Mouse (Mus musculus) liver, embryonic 16.5 days (tissue): ENCODE data around the gene Aldh3b3. TPM values are rescaled to one million over a fixed set of nuclear protein-coding genes. Genes with fewer than 3 reads are reported as not detected.

Source experiments
- ATAC-seq: fragments of 200-750 bp; cut with Nextera tagmentation; 2 replicates; pipeline ENCODE4 v1.8.0; 2017; ENCODE audit warnings: low read depth, mild to moderate bottlenecking, moderate number of reproducible peaks, moderate library complexity
- H3K27ac ChIP-seq: fragments of 300-500 bp; sonication (generic); 2 replicates; pipeline ENCODE4 v1.5.1; 2014; ENCODE audit warnings: mild to moderate bottlenecking, low read length
- H3K27me3 ChIP-seq: fragments of 300-500 bp; sonication (generic); 2 replicates; pipeline ENCODE4 v1.6.1; 2014; ENCODE audit warnings: low read depth, low read length, mixed read lengths; ENCODE audit not compliant: control insufficient read depth, insufficient read depth
- H3K36me3 ChIP-seq: fragments of 300-500 bp; sonication (generic); 2 replicates; pipeline ENCODE4 v1.6.1; 2014; ENCODE audit warnings: mild to moderate bottlenecking; ENCODE audit not compliant: control insufficient read depth, insufficient read depth
- H3K4me1 ChIP-seq: fragments of 300-500 bp; sonication (generic); 2 replicates; pipeline ENCODE4 v1.6.1; 2014; ENCODE audit warnings: low read depth, low read length, mixed read lengths; ENCODE audit not compliant: control insufficient read depth
- H3K4me2 ChIP-seq: fragments of 300-500 bp; sonication (generic); 2 replicates; pipeline ENCODE4 v1.6.1; 2014; ENCODE audit warnings: low read depth, low read length, mixed read lengths
- H3K4me3 ChIP-seq: fragments of 300-500 bp; sonication (generic); 2 replicates; pipeline ENCODE4 v1.5.1; 2014; ENCODE audit warnings: low read depth, mild to moderate bottlenecking, low read length
- H3K9ac ChIP-seq: fragments of 300-500 bp; sonication (generic); 2 replicates; pipeline ENCODE4 v1.6.1; 2014; ENCODE audit warnings: low read depth, low read length
- H3K9me3 ChIP-seq: fragments of 300-500 bp; sonication (generic); replicated peaks from 2 replicates; pipeline ENCODE4 v1.6.1; 2016; ENCODE audit warnings: low read length; ENCODE audit not compliant: control insufficient read depth
- WGBS: fragments of 180-500 bp; shearing (Covaris S2); extraction: QIAGEN DNeasy Blood & Tissue Kit; methylation state at CpG from one replicate; pipeline ENCODE4 v1.1.7; 2014; ENCODE audit not compliant: insufficient replicate concordance; 5-methylcytosine and 5-hydroxymethylcytosine counted together
- polyA plus RNA-seq: library from polyadenylated mRNA; unstranded; fragments of >200 nt; fragmentation: Nextera tagmentation; extraction: Ambion mirVana; gene quantifications from 2 replicates; pipeline ENCODE4 v1.2.1, GENCODE M21; 2015

The Aldh3b3 gene
- polyA plus RNA-seq, 1 experiment from 2014 or later: 0.12 TPM

- Histone ChIP-seq H3K36me3 (no peaks in the 10 kb centered on the region), H3K9me3 (no peaks in the 10 kb centered on the region), H3K27me3 (peaks cover 2% of the 10 kb centered on the region), H3K27ac (no peak overlapping the region), H3K9ac (no peak overlapping the region), H3K4me3 (no peak overlapping the region), H3K4me2 (no peak overlapping the region), H3K4me1 (peaks cover 17% of the 10 kb centered on the region)
- ATAC-seq: no peak
- 61% methylated on average over 9 of the region's 9 CpGs for WGBS
These were observed 26.7 kb upstream of the Aldh3b3 start for GRCm38 (mm10) chr19:3931716-3932115.

GRCm38 (mm10) chr19:3935032-3935895 lies 23.2 kb upstream of the Aldh3b3 start, which contains the start of gene Unc93b1:
Unc93b1 (plus strand) TSS chr19:3935186.
- H3K27ac ChIP-seq: peak within 1 kb of the TSS; percentile 39; the same call in 1 of the 2 replicates
- H3K27me3 ChIP-seq: peaks cover 2% of the 10 kb centered on the region
- peak; percentile 79 for ATAC-seq
- H3K9me3 ChIP-seq: no peaks in the 10 kb centered on the region
- H3K9ac ChIP-seq: peak within 1 kb of the TSS; percentile 58
- H3K4me1 ChIP-seq: peaks cover 12% of the 10 kb centered on the region
- H3K4me3 ChIP-seq: peak within 1 kb of the TSS; percentile 55
- peak within 1 kb of the TSS; percentile 54 for H3K4me2 ChIP-seq
- no peaks in the 10 kb centered on the region for H3K36me3 ChIP-seq
- 3% methylated on average over 42 of the region's 42 CpGs for WGBS

GRCm38 (mm10) chr19:3935896-3936850 lies 22.3 kb upstream of the Aldh3b3 start:
- peak; percentile 37; the same call in 1 of the 2 replicates for ATAC-seq
- Histone ChIP-seq H3K4me1 (peaks cover 9% of the 10 kb centered on the region), H3K4me2 (peak overlapping the region; percentile 54), H3K4me3 (peak overlapping the region; percentile 55), H3K9ac (peak overlapping the region; percentile 58), H3K27me3 (peaks cover 2% of the 10 kb centered on the region), H3K27ac (peak overlapping the region; percentile 18; the same call in 1 of the 2 replicates), H3K9me3 (no peaks in the 10 kb centered on the region), H3K36me3 (no peaks in the 10 kb centered on the region)
- WGBS: 6% methylated on average over 22 of the region's 22 CpGs

- Histone ChIP-seq H3K9ac (no peak overlapping the region), H3K4me2 (no peak overlapping the region), H3K4me3 (no peak overlapping the region), H3K4me1 (peaks cover 10% of the 10 kb centered on the region), H3K36me3 (no peaks in the 10 kb centered on the region), H3K27me3 (no peaks in the 10 kb centered on the region), H3K27ac (no peak overlapping the region), H3K9me3 (no peaks in the 10 kb centered on the region)
- 64% methylated on average over 7 of the region's 7 CpGs for WGBS
- no peak for ATAC-seq
These were observed 16.1 kb upstream of the Aldh3b3 start for GRCm38 (mm10) chr19:3942315-3942714.

- no peaks in the 10 kb centered on the region for H3K9me3 ChIP-seq
- peaks cover 10% of the 10 kb centered on the region for H3K4me1 ChIP-seq
- H3K27ac ChIP-seq: no peak overlapping the region
- H3K36me3 ChIP-seq: no peaks in the 10 kb centered on the region
- ATAC-seq: peak; percentile 81
- no peak overlapping the region for H3K9ac ChIP-seq
- WGBS: 15% methylated on average over 27 of the region's 27 CpGs
- H3K4me2 ChIP-seq: peak overlapping the region; percentile 60
- peak overlapping the region; percentile 37 for H3K4me3 ChIP-seq
- no peaks in the 10 kb centered on the region for H3K27me3 ChIP-seq
These were observed 15.3 kb upstream of the Aldh3b3 start for GRCm38 (mm10) chr19:3942986-3943735.

- ATAC-seq: no peak
- Histone ChIP-seq H3K27me3 (no peaks in the 10 kb centered on the region), H3K9me3 (no peaks in the 10 kb centered on the region), H3K4me3 (no peak overlapping the region), H3K4me1 (peaks cover 10% of the 10 kb centered on the region), H3K4me2 (no peak overlapping the region), H3K9ac (no peak overlapping the region), H3K27ac (no peak overlapping the region), H3K36me3 (no peaks in the 10 kb centered on the region)
- 23% methylated on average over 10 of the region's 10 CpGs for WGBS
These were observed 12.4 kb upstream of the Aldh3b3 start for GRCm38 (mm10) chr19:3945872-3946564.

- ATAC-seq: no peak
- WGBS: 17% methylated on average over 2 of the region's 2 CpGs
- Histone ChIP-seq H3K4me1 (peaks cover 10% of the 10 kb centered on the region), H3K9ac (no peak overlapping the region), H3K4me2 (no peak overlapping the region), H3K36me3 (no peaks in the 10 kb centered on the region), H3K4me3 (no peak overlapping the region), H3K27me3 (no peaks in the 10 kb centered on the region), H3K9me3 (no peaks in the 10 kb centered on the region), H3K27ac (no peak overlapping the region)
These were observed 11.7 kb upstream of the Aldh3b3 start for GRCm38 (mm10) chr19:3946715-3947114.

GRCm38 (mm10) chr19:3947813-3948212 lies 10.6 kb upstream of the Aldh3b3 start:
- no peak overlapping the region for H3K4me3 ChIP-seq
- no peaks in the 10 kb centered on the region for H3K27me3 ChIP-seq
- H3K27ac ChIP-seq: no peak overlapping the region
- H3K36me3 ChIP-seq: no peaks in the 10 kb centered on the region
- H3K4me2 ChIP-seq: no peak overlapping the region
- 64% methylated on average over 3 of the region's 3 CpGs for WGBS
- no peak for ATAC-seq
- no peaks in the 10 kb centered on the region for H3K9me3 ChIP-seq
- H3K4me1 ChIP-seq: peaks cover 7% of the 10 kb centered on the region
- H3K9ac ChIP-seq: no peak overlapping the region
